Mouse (Mus musculus) erythroblast, embryonic 14.5 days (primary cell): Measurements from ENCODE around the gene Tmem121.

Experiments
- GATA1 ChIP-seq: IDR thresholded peaks from 2 replicates; pipeline ENCODE4 v1.6.1; 2012; ENCODE audit warnings: low read length, inconsistent platforms, mixed read lengths
- TAL1 ChIP-seq: IDR thresholded peaks from 3 replicates; pipeline ENCODE4 v1.6.1; 2012; ENCODE audit warnings: low read length, inconsistent platforms, mixed read lengths

- TF ChIP-seq TAL1: no peak
- TF ChIP-seq GATA1: no peak
These were observed 34.1 kb downstream of the Tmem121 start for GRCm38 (mm10) chr12:113219867-113220266.
